Mouse (Mus musculus) effector memory CD4-positive, alpha-beta T cell, adult 5 months (primary cell): ENCODE measurements around the gene Masp1. TPM values are rescaled to one million over a fixed set of nuclear protein-coding genes. Genes with fewer than 3 reads are reported as not detected.

Experiments used
- polyA plus RNA-seq: library from polyadenylated mRNA; unstranded; fragments of 100-300 nt; shearing (Covaris generic); gene quantifications from one replicate; pipeline ENCODE4 v1.2.1, GENCODE M21; 2017

Gene Masp1
- not detected for polyA plus RNA-seq

GRCm38 (mm10) chr16:23520235-23520871 lies at the start of gene Masp1, which contains the start of gene Rtp4:
TSS of gene Masp1 (minus strand) at chr16:23520815.
TSS of gene Rtp4 (plus strand) at chr16:23520291.

GRCm38 (mm10) chr16:23428647-23429319 lies 91.8 kb downstream of the Masp1 start, which contains the start of gene Rtp1:
TSS of gene Rtp1 (plus strand) at chr16:23429133.

Other genes with a start within 250 kb of the Masp1 start
- gene Rtp1, start 91.7 kb downstream of the Masp1 start, polyA plus RNA-seq: not detected
- gene Rtp4, start 524 bp downstream of the Masp1 start, polyA plus RNA-seq: 27.3 TPM